Mouse (Mus musculus) brain, embryonic 14.5 days (tissue): ENCODE data around the gene Adamtsl5.

Experiments
- CTCF ChIP-seq: fragments of 200-500 bp; IDR thresholded peaks from 2 replicates; pipeline ENCODE4 v1.5.1; 2012; ENCODE audit warnings: inconsistent platforms, mild to moderate bottlenecking, moderate library complexity, borderline replicate concordance; ENCODE audit not compliant: insufficient read depth, insufficient read length; ENCODE audit errors: extremely low read depth
- POLR2A ChIP-seq: fragments of 200-500 bp; IDR thresholded peaks from 2 replicates; pipeline ENCODE4 v1.6.1; 2012; ENCODE audit warnings: mild to moderate bottlenecking, inconsistent platforms, borderline replicate concordance; ENCODE audit not compliant: poor library complexity, insufficient read depth, insufficient read length, severe bottlenecking; ENCODE audit errors: extremely low read depth

DNA sequence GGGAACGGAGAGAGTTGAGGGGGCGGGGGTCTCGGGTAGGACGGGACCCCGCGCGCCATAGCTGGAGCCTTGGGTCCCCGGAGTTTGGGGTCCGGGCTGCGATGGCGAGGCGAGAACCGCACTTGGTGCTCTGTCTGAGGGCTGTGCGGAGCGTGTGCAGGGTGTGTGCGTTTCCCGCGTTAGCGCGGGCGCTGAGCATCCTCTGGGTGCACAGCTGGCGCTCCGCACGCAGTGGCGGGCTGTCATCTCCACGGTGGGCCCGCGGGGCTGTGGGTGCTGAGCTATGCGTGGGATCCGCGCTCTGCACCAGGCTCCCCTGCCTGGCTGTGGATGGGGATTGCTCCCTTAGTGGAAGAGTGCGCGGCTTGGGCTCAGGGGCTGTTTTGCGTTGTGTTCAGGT, 8.5 kb upstream of the Adamtsl5 start:
- TF ChIP-seq POLR2A (no peak), CTCF (no peak)
